Mouse (Mus musculus) ES-E14 (cell line): ENCODE results near the gene Gfi1b.

Experiments used
- CHD2 ChIP-seq: IDR thresholded peaks from 2 replicates; pipeline ENCODE4 v1.6.1; 2014; ENCODE audit warnings: mild to moderate bottlenecking, low read depth, low read length, inconsistent platforms
- MAFK ChIP-seq: IDR thresholded peaks from 2 replicates; pipeline ENCODE4 v1.6.1; 2014; ENCODE audit warnings: mild to moderate bottlenecking, low read depth, low read length, inconsistent platforms; ENCODE audit not compliant: insufficient read depth
- ZC3H11A ChIP-seq: IDR thresholded peaks from 2 replicates; pipeline ENCODE4 v1.6.1; 2012; ENCODE audit warnings: low read depth, mild to moderate bottlenecking, inconsistent platforms, low read length, borderline replicate concordance

DNA sequence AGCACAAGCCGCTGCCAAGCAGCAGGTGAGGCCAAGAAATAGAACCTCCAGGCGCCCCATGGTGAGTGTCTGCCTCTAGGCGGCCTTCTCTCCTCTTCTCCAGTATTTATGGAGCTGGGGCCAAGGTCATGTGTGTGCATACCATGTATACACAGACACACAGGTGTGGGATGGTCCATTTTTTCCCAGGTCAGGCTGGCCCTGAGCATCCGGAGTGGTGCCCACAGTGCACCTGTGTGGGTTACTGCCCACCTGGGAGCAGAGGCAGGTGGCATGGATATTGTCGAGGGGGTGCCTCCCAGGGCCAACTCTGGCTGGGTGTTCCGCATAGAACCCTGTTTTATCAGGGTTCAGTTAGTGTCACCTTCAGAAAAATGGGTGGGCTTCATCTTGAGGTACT lies 58.5 kb downstream of the Gfi1b start, which contains the start of gene Cel:
- TF ChIP-seq MAFK: no peak
- no peak for TF ChIP-seq CHD2
- no peak for TF ChIP-seq ZC3H11A
